Mouse (Mus musculus): ENCODE measurements around the gene Hoxc11.

- TF ChIP-seq CHD1 (IDR thresholded peaks at IDR 0.05; ENCODE audit: low read depth, low read length) (no peak), POLR2A (IDR thresholded peaks at IDR 0.05; ENCODE audit: control insufficient read depth in 1 of 2, insufficient read depth in 1 of 2, low read depth in 1 of 2, low read length in 2 of 2, poor library complexity in 1 of 2) (peak in 1 of 2 experiments; percentile 31; a peak in 2 of 4 replicates), GABPA (IDR thresholded peaks at IDR 0.05; ENCODE audit: low read depth, low read length) (no peak)
Measured at GRCm38 (mm10) chr15:102981379-102982288, 27.4 kb downstream of the Hoxc11 start.
